Mouse (Mus musculus): ENCODE results near the gene Exosc6.

- no peak for TF ChIP-seq CTCF (IDR thresholded peaks at IDR 0.05; ENCODE audit: control insufficient read depth, insufficient read depth, insufficient replicate concordance, low read depth, low read length)
- TF ChIP-seq POLR2A (IDR thresholded peaks at IDR 0.05; ENCODE audit: control insufficient read depth, low read depth, low read length): no peak
These were observed 11.3 kb downstream of the Exosc6 start for GRCm38 (mm10) chr8:111067439-111067838.

Measured in testis, adult 2 months (tissue).